Mouse (Mus musculus) G1E (cell line): Measurements from ENCODE around the gene Bmp5.

Experiments
- CTCF ChIP-seq: IDR thresholded peaks from 2 replicates; pipeline ENCODE4 v1.5.1; 2012; ENCODE audit warnings: low read depth, low read length, inconsistent platforms, mixed read lengths
- GATA1 ChIP-seq: IDR thresholded peaks from 2 replicates; pipeline ENCODE4 v1.6.1; 2012; ENCODE audit warnings: borderline replicate concordance, low read length, inconsistent platforms, mixed read lengths
- GATA2 ChIP-seq: IDR thresholded peaks from 2 replicates; pipeline ENCODE4 v1.6.1; 2012; ENCODE audit warnings: low read depth, low read length, inconsistent platforms, borderline replicate concordance
- POLR2AphosphoS5 ChIP-seq: IDR thresholded peaks from 2 replicates; pipeline ENCODE4 v1.6.1; 2012; ENCODE audit warnings: low read depth, low read length, inconsistent platforms; ENCODE audit not compliant: insufficient replicate concordance
- TAL1 ChIP-seq: conservative IDR thresholded peaks from 2 replicates; pipeline ENCODE4 v1.6.1; 2012; ENCODE audit warnings: low read depth, low read length, inconsistent platforms, mixed read lengths

DNA sequence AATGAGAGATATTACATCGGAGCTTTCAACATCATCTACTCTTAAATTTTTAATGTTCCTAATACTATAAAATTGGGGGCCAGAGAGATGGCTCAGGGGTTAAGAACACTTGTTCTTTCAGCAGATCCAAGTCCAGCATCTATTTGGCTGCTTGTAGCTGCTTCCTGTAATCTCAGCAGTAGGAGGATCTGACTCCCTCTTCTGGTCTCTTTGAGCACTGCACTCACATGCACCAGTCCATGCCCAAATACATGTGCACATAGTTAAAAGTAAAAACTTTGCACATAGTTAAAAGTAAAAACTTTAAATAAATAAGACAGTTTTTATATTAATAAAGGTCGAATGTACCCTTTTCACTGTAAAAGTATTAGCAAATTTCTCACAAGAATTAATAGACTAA, 130.3 kb downstream of the Bmp5 start:
- TF ChIP-seq CTCF (no peak), GATA1 (no peak), TAL1 (no peak), POLR2AphosphoS5 (no peak), GATA2 (no peak)
